Mouse (Mus musculus): Measurements from ENCODE around the gene Olfr1054. TPM values are rescaled to one million over a fixed set of nuclear protein-coding genes. Genes with fewer than 3 reads are reported as not detected.

Gene Olfr1054
- not detected for polyA plus RNA-seq (2017; shearing (Covaris generic))

GRCm38 (mm10) chr2:86335333-86335732, at the start of gene Olfr1054:
Olfr1054 (minus strand) TSS chr2:86335433.

GRCm38 (mm10) chr2:86378293-86378692, 43.1 kb upstream of the Olfr1054 start, which contains the start of gene Olfr1057:
Olfr1057 (minus strand) TSS chr2:86378393.

GRCm38 (mm10) chr2:86362369-86362768, 27.1 kb upstream of the Olfr1054 start, which contains the start of gene Olfr1056:
Olfr1056 (minus strand) TSS chr2:86362469.

GRCm38 (mm10) chr2:86350184-86350583, 15.0 kb upstream of the Olfr1054 start, which contains the start of gene Olfr1055:
Olfr1055 (minus strand) TSS chr2:86350284.

GRCm38 (mm10) chr2:86315184-86315583, 20.0 kb downstream of the Olfr1054 start, which contains the start of gene Olfr1053:
Olfr1053 (minus strand) TSS chr2:86315284.

GRCm38 (mm10) chr2:86292155-86292554, 43.1 kb downstream of the Olfr1054 start, which contains the start of gene Olfr1052:
Olfr1052 (plus strand) TSS chr2:86292455.

Other genes with a start within 250 kb of the Olfr1054 start
- gene Olfr1037, start 248.0 kb downstream of the Olfr1054 start, polyA plus RNA-seq (2017; shearing (Covaris generic)) = not detected
- not detected for gene Olfr1039, start 199.5 kb downstream of the Olfr1054 start, polyA plus RNA-seq (2017; shearing (Covaris generic))
- gene Olfr1040, start 188.7 kb downstream of the Olfr1054 start, polyA plus RNA-seq (2017; shearing (Covaris generic)) = not detected
- gene Olfr1042, start 173.6 kb downstream of the Olfr1054 start, polyA plus RNA-seq (2017; shearing (Covaris generic)) = under 1 TPM; 0.11 to 0.16 TPM
- under 1 TPM; 0.13 to 0.81 TPM for gene Olfr1043, start 167.9 kb downstream of the Olfr1054 start, polyA plus RNA-seq (2017; shearing (Covaris generic))
- gene Olfr1044, start 157.6 kb downstream of the Olfr1054 start, polyA plus RNA-seq (2017; shearing (Covaris generic)) = under 1 TPM in 1 of 2 experiments, not detected in 1; 0.49 TPM
- gene Olfr52, start 149.8 kb downstream of the Olfr1054 start, polyA plus RNA-seq (2017; shearing (Covaris generic)) = 1 to 10 TPM in 1 of 2 experiments, not detected in 1; 1.2 TPM
- gene Olfr1045, start 132.4 kb downstream of the Olfr1054 start, polyA plus RNA-seq (2017; shearing (Covaris generic)) = under 1 TPM in 1 of 2 experiments, not detected in 1; 0.43 TPM
- under 1 TPM in 1 of 2 experiments, not detected in 1; 0.17 TPM for gene Olfr1046, start 116.1 kb downstream of the Olfr1054 start, polyA plus RNA-seq (2017; shearing (Covaris generic))
- not detected for gene Olfr1047, start 104.0 kb downstream of the Olfr1054 start, polyA plus RNA-seq (2017; shearing (Covaris generic))
- under 1 TPM in 1 of 2 experiments, not detected in 1; 0.39 TPM for gene Olfr1048, start 95.1 kb downstream of the Olfr1054 start, polyA plus RNA-seq (2017; shearing (Covaris generic))
- not detected for gene Olfr1049, start 77.1 kb downstream of the Olfr1054 start, polyA plus RNA-seq (2017; shearing (Covaris generic))
- gene Olfr1051, start 56.3 kb downstream of the Olfr1054 start, polyA plus RNA-seq (2017; shearing (Covaris generic)) = not detected
- gene Olfr1052, start 43.0 kb downstream of the Olfr1054 start, polyA plus RNA-seq (2017; shearing (Covaris generic)) = not detected
- not detected for gene Olfr1053, start 20.1 kb downstream of the Olfr1054 start, polyA plus RNA-seq (2017; shearing (Covaris generic))
- not detected for gene Olfr1055, start 14.9 kb upstream of the Olfr1054 start, polyA plus RNA-seq (2017; shearing (Covaris generic))
- gene Olfr1056, start 27.0 kb upstream of the Olfr1054 start, polyA plus RNA-seq (2017; shearing (Covaris generic)) = not detected
- gene Olfr1057, start 43.0 kb upstream of the Olfr1054 start, polyA plus RNA-seq (2017; shearing (Covaris generic)) = not detected
- under 1 TPM in 1 of 2 experiments, not detected in 1; 0.29 TPM for gene Olfr1058, start 53.1 kb upstream of the Olfr1054 start, polyA plus RNA-seq (2017; shearing (Covaris generic))
- not detected for gene Olfr1061, start 78.6 kb upstream of the Olfr1054 start, polyA plus RNA-seq (2017; shearing (Covaris generic))
- gene Olfr1062, start 91.3 kb upstream of the Olfr1054 start, polyA plus RNA-seq (2017; shearing (Covaris generic)) = not detected
- under 1 TPM in 1 of 2 experiments, not detected in 1; 0.34 TPM for gene Olfr1065, start 115.2 kb upstream of the Olfr1054 start, polyA plus RNA-seq (2017; shearing (Covaris generic))
- gene Olfr1066, start 120.8 kb upstream of the Olfr1054 start, polyA plus RNA-seq (2017; shearing (Covaris generic)) = not detected
- not detected for gene Olfr228, start 152.0 kb upstream of the Olfr1054 start, polyA plus RNA-seq (2017; shearing (Covaris generic))
- gene Olfr1076, start 173.0 kb upstream of the Olfr1054 start, polyA plus RNA-seq (2017; shearing (Covaris generic)) = not detected
- not detected for gene Olfr1079, start 207.0 kb upstream of the Olfr1054 start, polyA plus RNA-seq (2017; shearing (Covaris generic))
- gene Olfr1080, start 222.8 kb upstream of the Olfr1054 start, polyA plus RNA-seq (2017; shearing (Covaris generic)) = not detected

Measured in activated CD4-positive, CD25-positive, alpha-beta regulatory T cell (primary cell).